ENCODE assay signal across 16 mouse cellular contexts in the genomic region with DNA sequence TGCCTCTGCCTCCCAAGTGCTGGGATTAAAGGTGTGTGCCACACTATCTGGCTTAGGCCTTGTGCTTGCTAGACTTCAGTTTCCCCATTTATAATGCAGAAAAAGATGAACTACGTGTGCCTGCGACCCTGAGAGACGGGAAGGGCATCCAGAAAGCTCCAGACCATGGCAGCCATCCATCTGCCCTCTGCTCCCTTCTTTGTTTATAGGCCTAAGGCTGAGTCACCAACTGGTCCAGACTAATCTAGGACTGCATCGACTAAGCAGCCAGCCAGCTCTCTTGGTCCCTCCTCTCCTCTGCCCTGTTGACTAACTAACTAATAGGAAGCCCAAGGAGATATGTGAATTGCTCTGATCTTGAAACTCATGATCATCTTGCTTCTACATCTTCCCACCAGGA. TPM values are rescaled to one million over a fixed set of nuclear protein-coding genes. Genes with fewer than 3 reads are reported as not detected.
DNase-seq lines count a peak whose midpoint lies in the region; ATAC-seq lines count a peak whose summit lies in the region.
"Had no signal": no experiment of that assay in that cellular context is flagged by ENCODE, and none has a peak within 500 bp of the region (broad histone marks: within the 10 kb centered on the region; RNA-seq: fewer than 3 reads in every experiment).

No protein-coding gene starts in this region.

- ATAC-seq in midbrain, embryonic 13.5 days: no peak

- WGBS in midbrain, embryonic 13.5 days: 81% methylated on average over 4 of the region's 4 CpGs

- H3K27me3 ChIP-seq in midbrain, embryonic 13.5 days: no peaks in the 10 kb centered on the region
- H3K27me3 ChIP-seq: limb, embryonic 12.5 days had no signal

- no peak overlapping the region for H3K9ac ChIP-seq in midbrain, embryonic 13.5 days (replicated peaks)
- H3K9ac ChIP-seq: hindbrain, embryonic 14.5 days; limb, embryonic 12.5 days; liver, embryonic 14.5 days had no signal

- H3K36me3 ChIP-seq in midbrain, embryonic 13.5 days: no peaks in the 10 kb centered on the region
- H3K36me3 ChIP-seq: limb, embryonic 12.5 days had no signal

- no peaks in the 10 kb centered on the region for H3K9me3 ChIP-seq in midbrain, embryonic 13.5 days

- no peaks in the 10 kb centered on the region for H3K4me1 ChIP-seq in midbrain, embryonic 13.5 days (replicated peaks)
- H3K4me1 ChIP-seq: limb, embryonic 12.5 days had no signal

- H3K4me3 ChIP-seq in midbrain, embryonic 13.5 days (replicated peaks): no peak overlapping the region
- H3K4me3 ChIP-seq: limb, embryonic 12.5 days had no signal

- H3K4me2 ChIP-seq in midbrain, embryonic 13.5 days (replicated peaks): no peak overlapping the region
- H3K4me2 ChIP-seq: hindbrain, embryonic 14.5 days; limb, embryonic 12.5 days had no signal

- H3K27ac ChIP-seq in midbrain, embryonic 13.5 days: no peak overlapping the region
- H3K27ac ChIP-seq: hindbrain, embryonic 14.5 days; limb, embryonic 12.5 days; liver, embryonic 14.5 days; stomach, postnatal 0 days had no signal

- DNase-seq in heart, adult 11 months: peak; percentile 89
- no peak for DNase-seq in heart, adult 9 months (ENCODE audit: low spot score in 2 of 2)
- peak; percentile 23 for DNase-seq in ovary, postnatal 36 days (ENCODE audit: low spot score)
- DNase-seq in ovary, postnatal 10 days (ENCODE audit: low spot score): no peak
- DNase-seq in fibroblast of lung, adult 2 months (ENCODE audit: low read depth): peak; percentile 40
- peak; percentile 71 for DNase-seq in lung, postnatal 36 days
- DNase-seq: cerebellum, adult 11-12 months; cerebellum, postnatal 14 days; heart, postnatal 36 days; right cerebral cortex, postnatal 4 days; thymus, postnatal 14 days had no signal

RNA-seq across cellular contexts. Expression of gene Numbl, which starts 37.7 kb away (rescaled TPM):
- 39.4 and 51.6 TPM in 2 replicates for polyA plus RNA-seq in midbrain, embryonic 13.5 days (2015; fragmentation: Nextera tagmentation; extraction: Ambion mirVana)

RNA-seq across cellular contexts. Expression of gene Ltbp4, which starts 41.5 kb away (rescaled TPM):
- polyA plus RNA-seq in midbrain, embryonic 13.5 days (2015; fragmentation: Nextera tagmentation; extraction: Ambion mirVana): 8.0 and 9.1 TPM in 2 replicates

RNA-seq across cellular contexts. Expression of gene Shkbp1, which starts 59.9 kb away (rescaled TPM):
- 67.2 and 84.3 TPM in 2 replicates for polyA plus RNA-seq in midbrain, embryonic 13.5 days (2015; fragmentation: Nextera tagmentation; extraction: Ambion mirVana)

Comparison
In these comparisons a context has a peak if more than half of its experiments do, and no peak if none do; other contexts are left out.
1. DNase-seq: peak in heart, adult 11 months (single experiment), ovary, postnatal 36 days (single experiment), fibroblast of lung, adult 2 months (single experiment) and lung, postnatal 36 days (single experiment); none in heart, adult 9 months (0 of 2) and ovary, postnatal 10 days (single experiment).